Mouse (Mus musculus) large intestine, adult 2 months (tissue): Measurements from ENCODE around the gene Uso1. TPM values are rescaled to one million over a fixed set of nuclear protein-coding genes. Genes with fewer than 3 reads are reported as not detected.
"Not testable (repeated sequence)": the region's sequence is repeated elsewhere in the genome, so short reads cannot be mapped to it uniquely, and the experiment has no call there.

ENCODE experiments used
- DNase-seq: peaks from one replicate; pipeline ENCODE4 v3.0.0-alpha.2; 2012; ENCODE audit warnings: low read depth, low spot score
- WGBS: fragments of 180-500 bp; shearing (Covaris S2); methylation state at CpG from one replicate; pipeline ENCODE4 v1.1.7; 2018; 5-methylcytosine and 5-hydroxymethylcytosine counted together
- polyA plus RNA-seq: library from polyadenylated mRNA; depleted of rRNA; stranded (reverse); fragments of >200 nt; gene quantifications from 2 replicates; pipeline ENCODE4 v1.2.3, GENCODE M21; 2012

Gene Uso1
- polyA plus RNA-seq, 1 experiment = 23.8 TPM

- 90% methylated on average over 3 of the region's 3 CpGs for WGBS
- no peak for DNase-seq
Observed at GRCm38 (mm10) chr5:92125446-92125845, 12.3 kb upstream of the Uso1 start.

- 78% methylated on average over 9 of the region's 9 CpGs for WGBS
Observed at GRCm38 (mm10) chr5:92127141-92127625, 10.6 kb upstream of the Uso1 start.

GRCm38 (mm10) chr5:92127751-92128150 lies 10.0 kb upstream of the Uso1 start:
- 85% methylated on average over 10 of the region's 10 CpGs for WGBS
- DNase-seq = no peak

More at GRCm38 (mm10) chr5:92127141-92127625, 10.6 kb upstream of the Uso1 start:
- DNase-seq = no peak

- 27% methylated on average over 8 of the region's 8 CpGs for WGBS
- DNase-seq = no peak
Observed at GRCm38 (mm10) chr5:92128570-92128969, 9.2 kb upstream of the Uso1 start.

- DNase-seq = no peak
- 78% methylated on average over 1 of the region's 1 CpGs for WGBS
Observed at GRCm38 (mm10) chr5:92129321-92129768, 8.4 kb upstream of the Uso1 start.

GRCm38 (mm10) chr5:92130040-92130682 lies 7.6 kb upstream of the Uso1 start:
- WGBS = 90% methylated on average over 6 of the region's 6 CpGs
- no peak for DNase-seq

GRCm38 (mm10) chr5:92132127-92132526 lies 5.6 kb upstream of the Uso1 start:
- 95% methylated on average over 4 of the region's 4 CpGs for WGBS
- DNase-seq = no peak

GRCm38 (mm10) chr5:92133006-92133405 lies 4.7 kb upstream of the Uso1 start:
- DNase-seq = not testable (repeated sequence)
- WGBS = 42% methylated on average over 4 of the region's 4 CpGs

GRCm38 (mm10) chr5:92134934-92135333 lies 2.8 kb upstream of the Uso1 start:
- WGBS = 88% methylated on average over 3 of the region's 3 CpGs
- DNase-seq = no peak

- 63% methylated on average over 9 of the region's 9 CpGs for WGBS
Observed at GRCm38 (mm10) chr5:92136536-92137238, 1.1 kb upstream of the Uso1 start.

GRCm38 (mm10) chr5:92138093-92138621 lies 419 bp downstream of the Uso1 start:
- WGBS = under 1% methylated on average over 43 of the region's 43 CpGs
- DNase-seq = no peak

More at GRCm38 (mm10) chr5:92136536-92137238, 1.1 kb upstream of the Uso1 start:
- DNase-seq = no peak

GRCm38 (mm10) chr5:92139191-92139590 lies 1.5 kb downstream of the Uso1 start:
- no peak for DNase-seq
- 26% methylated on average over 1 of the region's 1 CpGs for WGBS

GRCm38 (mm10) chr5:92141696-92142095 lies 4.0 kb downstream of the Uso1 start:
- 61% methylated on average over 5 of the region's 5 CpGs for WGBS
- DNase-seq = no peak

GRCm38 (mm10) chr5:92142481-92142880 lies 4.7 kb downstream of the Uso1 start:
- WGBS = 64% methylated on average over 3 of the region's 3 CpGs
- no peak for DNase-seq

- no peak for DNase-seq
- WGBS = 96% methylated on average over 6 of the region's 6 CpGs
Observed at GRCm38 (mm10) chr5:92143665-92144064, 5.9 kb downstream of the Uso1 start.

- 81% methylated on average over 7 of the region's 7 CpGs for WGBS
- DNase-seq = no peak
Observed at GRCm38 (mm10) chr5:92144954-92145708, 7.4 kb downstream of the Uso1 start.

- DNase-seq = no peak
- WGBS = 90% methylated on average over 3 of the region's 3 CpGs
Observed at GRCm38 (mm10) chr5:92148248-92148647, 10.5 kb downstream of the Uso1 start.

- 85% methylated on average over 5 of the region's 5 CpGs for WGBS
- no peak for DNase-seq
Observed at GRCm38 (mm10) chr5:92149330-92149982, 11.7 kb downstream of the Uso1 start.

GRCm38 (mm10) chr5:92154861-92155260 lies 17.1 kb downstream of the Uso1 start:
- no peak for DNase-seq
- WGBS = 90% methylated on average over 3 of the region's 3 CpGs

GRCm38 (mm10) chr5:92165976-92166375 lies 28.2 kb downstream of the Uso1 start:
- DNase-seq = no peak
- WGBS = 66% methylated on average over 6 of the region's 6 CpGs
